Mouse (Mus musculus) stomach, postnatal 0 days (tissue): ENCODE measurements at regions not wholly inside any gene's neighbourhood (a gene's known extent, or its start where the extent isn't known, plus 50 kb on each side); places are given as distances from the start of the nearest gene placed in this dataset.

Experiments used
- CTCF ChIP-seq: IDR thresholded peaks from 2 replicates; pipeline ENCODE4 v1.5.1; 2016; ENCODE audit warnings: antibody characterized with exemption, low read depth, mild to moderate bottlenecking, moderate library complexity
- EP300 ChIP-seq: optimal IDR thresholded peaks from 2 replicates; pipeline ENCODE3; 2016; ENCODE audit warnings: antibody characterized with exemption

GRCm38 (mm10) chr10:125039290-125039689 is 350.0 kb downstream of the Slc16a7 start:
- no peak for TF ChIP-seq CTCF
- TF ChIP-seq EP300, result no peak
